Mouse (Mus musculus) erythroblast, embryonic 14.5 days (primary cell): Measurements from ENCODE around the gene Topors.

ENCODE experiments used
- GATA1 ChIP-seq: IDR thresholded peaks from 2 replicates; pipeline ENCODE4 v1.6.1; 2012; ENCODE audit warnings: low read length, inconsistent platforms, mixed read lengths
- TAL1 ChIP-seq: IDR thresholded peaks from 3 replicates; pipeline ENCODE4 v1.6.1; 2012; ENCODE audit warnings: low read length, inconsistent platforms, mixed read lengths

DNA sequence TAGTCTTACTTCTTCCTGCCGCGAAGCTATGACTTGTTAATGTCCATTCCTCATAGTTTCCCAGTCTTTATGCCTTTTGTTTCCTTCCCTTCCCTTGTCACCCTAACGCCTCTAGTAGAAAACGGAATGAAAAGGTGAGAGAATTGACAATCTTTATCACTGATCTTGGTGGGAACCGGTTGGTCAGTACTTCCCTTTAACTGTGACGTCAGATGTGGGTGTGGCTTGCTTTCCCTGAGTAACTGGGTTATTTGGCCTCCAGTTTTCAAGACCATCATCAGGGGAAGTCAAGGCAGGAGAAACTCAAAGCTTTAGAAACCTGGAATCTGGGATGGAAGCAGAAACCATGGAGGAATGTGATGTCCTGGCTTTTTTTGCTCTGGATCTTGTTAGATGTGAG lies 27.7 kb downstream of the Topors start:
- no peak for TF ChIP-seq GATA1
- TF ChIP-seq TAL1 = no peak
